Mouse (Mus musculus) MEL (cell line): ENCODE measurements around the gene Tmem214. TPM values are rescaled to one million over a fixed set of nuclear protein-coding genes. Genes with fewer than 3 reads are reported as not detected.

ENCODE experiments used
- DNase-seq: peaks from one replicate; pipeline ENCODE4 v3.0.0; 2011; ENCODE audit warnings: low read depth, low spot score
- H3K27ac ChIP-seq: 2 replicates; pipeline ENCODE4 v1.5.1; 2012; ENCODE audit warnings: low read depth, mild to moderate bottlenecking, control low read depth, low read length, moderate library complexity; ENCODE audit not compliant: control insufficient read depth
- H3K27me3 ChIP-seq, 2 experiments: fragments of 150-350 bp in 1 of 2; sonication (generic) in 1 of 2; 2 replicates each; pipeline ENCODE4 v1.6.1; 2012; ENCODE audit warnings: low read length in 2 of 2, mild to moderate bottlenecking in 2 of 2, improper control_type of control experiment in 1 of 2, moderate library complexity in 1 of 2; ENCODE audit not compliant: insufficient read depth in 2 of 2, control insufficient read depth in 1 of 2
- H3K36me3 ChIP-seq, 2 experiments: 2 replicates each; pipeline ENCODE4 v1.6.1; 2012 to 2014; ENCODE audit warnings: low read length in 2 of 2, improper control_type of control experiment in 1 of 2, inconsistent platforms in 1 of 2, mild to moderate bottlenecking in 1 of 2; ENCODE audit not compliant: insufficient read depth in 2 of 2, control insufficient read depth in 1 of 2
- H3K4me1 ChIP-seq, 2 experiments: fragments of 150-350 bp in 1 of 2; sonication (generic) in 1 of 2; 2 replicates each; pipeline ENCODE4 v1.6.1; 2012; ENCODE audit warnings: low read length in 2 of 2, improper control_type of control experiment in 1 of 2, mild to moderate bottlenecking in 1 of 2; ENCODE audit not compliant: insufficient read depth in 2 of 2, control insufficient read depth in 1 of 2
- H3K4me3 ChIP-seq, 2 experiments: fragments of 150-350 bp in 1 of 2; sonication (generic) in 1 of 2; 2 replicates each; pipeline ENCODE4 v1.5.1; 2012; ENCODE audit warnings: low read depth in 2 of 2, low read length in 2 of 2, mild to moderate bottlenecking in 2 of 2, moderate library complexity in 2 of 2, control low read depth in 1 of 2, improper control_type of control experiment in 1 of 2; ENCODE audit not compliant: control insufficient read depth in 1 of 2, insufficient read depth in 1 of 2
- H3K79me2 ChIP-seq: 2 replicates; pipeline ENCODE4 v1.6.1; 2012; ENCODE audit warnings: mild to moderate bottlenecking, low read length, moderate library complexity; ENCODE audit not compliant: control insufficient read depth, poor library complexity, insufficient read depth
- H3K9ac ChIP-seq: 2 replicates; pipeline ENCODE4 v1.6.1; 2012; ENCODE audit warnings: low read depth, mild to moderate bottlenecking, control low read depth, low read length, moderate library complexity; ENCODE audit not compliant: control insufficient read depth, poor library complexity, severe bottlenecking
- H3K9me3 ChIP-seq: fragments of 150-350 bp; sonication (generic); replicated peaks from 2 replicates; pipeline ENCODE4 v1.6.1; 2012; ENCODE audit warnings: mild to moderate bottlenecking, low read length, improper control_type of control experiment, moderate library complexity; ENCODE audit not compliant: insufficient read depth
- CHD1 ChIP-seq: IDR thresholded peaks from 2 replicates; pipeline ENCODE4 v1.6.1; 2012; ENCODE audit warnings: low read depth, mild to moderate bottlenecking, inconsistent platforms, low read length, improper control_type of control experiment
- CTCF ChIP-seq, 3 experiments: IDR thresholded peaks in 2 of 3; conservative IDR thresholded peaks in 1 of 3; 2 replicates each; pipeline ENCODE4 v1.5.1; 2011 to 2012; ENCODE audit warnings: low read length in 3 of 3, low read depth in 2 of 3, mild to moderate bottlenecking in 2 of 3, improper control_type of control experiment in 1 of 3, inconsistent platforms in 1 of 3, mixed read lengths in 1 of 3, moderate library complexity in 1 of 3; ENCODE audit not compliant: control insufficient read depth in 1 of 3, insufficient read depth in 1 of 3, poor library complexity in 1 of 3, severe bottlenecking in 1 of 3
- ETS1 ChIP-seq: IDR thresholded peaks from 2 replicates; pipeline ENCODE4 v1.6.1; 2012; ENCODE audit warnings: low read depth, mild to moderate bottlenecking, inconsistent platforms, low read length, improper control_type of control experiment, moderate library complexity
- GABPA ChIP-seq: IDR thresholded peaks from 2 replicates; pipeline ENCODE4 v1.6.1; 2012; ENCODE audit warnings: low read depth, mild to moderate bottlenecking, inconsistent platforms, low read length, improper control_type of control experiment, moderate library complexity
- GATA1 ChIP-seq: IDR thresholded peaks from 2 replicates; pipeline ENCODE4 v1.6.1; 2011; ENCODE audit warnings: low read depth, low read length, improper control_type of control experiment
- JUND ChIP-seq: IDR thresholded peaks from 2 replicates; pipeline ENCODE4 v1.6.1; 2011; ENCODE audit warnings: low read depth, mild to moderate bottlenecking, improper control_type of control experiment, low read length
- MAFK ChIP-seq: IDR thresholded peaks from 2 replicates; pipeline ENCODE4 v1.6.1; 2011; ENCODE audit warnings: low read depth, mild to moderate bottlenecking, low read length, improper control_type of control experiment, borderline replicate concordance
- MAX ChIP-seq: IDR thresholded peaks from 2 replicates; pipeline ENCODE4 v1.6.1; 2011; ENCODE audit warnings: low read length, improper control_type of control experiment
- MYC ChIP-seq: IDR thresholded peaks from 2 replicates; pipeline ENCODE4 v1.6.1; 2011; ENCODE audit warnings: low read depth, mild to moderate bottlenecking, low read length, improper control_type of control experiment, moderate library complexity
- NELFE ChIP-seq: IDR thresholded peaks from 2 replicates; pipeline ENCODE4 v1.6.1; 2011; ENCODE audit warnings: low read depth, low read length, improper control_type of control experiment
- POLR2A ChIP-seq, 2 experiments: IDR thresholded peaks; 2 replicates each; pipeline ENCODE4 v1.6.1; 2011 to 2012; ENCODE audit warnings: low read length in 2 of 2, mild to moderate bottlenecking in 2 of 2, control low read depth in 1 of 2, improper control_type of control experiment in 1 of 2, low read depth in 1 of 2, moderate library complexity in 1 of 2; ENCODE audit not compliant: control insufficient read depth in 1 of 2, insufficient read depth in 1 of 2, poor library complexity in 1 of 2
- POLR2AphosphoS2 ChIP-seq: IDR thresholded peaks from 2 replicates; pipeline ENCODE4 v1.6.1; 2011; ENCODE audit warnings: low read length, improper control_type of control experiment
- RAD21 ChIP-seq: IDR thresholded peaks from 2 replicates; pipeline ENCODE4 v1.6.1; 2011; ENCODE audit warnings: mild to moderate bottlenecking, low read depth, low read length, improper control_type of control experiment
- SIN3A ChIP-seq: IDR thresholded peaks from 2 replicates; pipeline ENCODE4 v1.6.1; 2012; ENCODE audit warnings: low read length, improper control_type of control experiment, inconsistent platforms
- SMC3 ChIP-seq: IDR thresholded peaks from 2 replicates; pipeline ENCODE4 v1.6.1; 2011; ENCODE audit warnings: low read depth, low read length, improper control_type of control experiment
- TBP ChIP-seq: IDR thresholded peaks from 2 replicates; pipeline ENCODE4 v1.8.0; 2011; ENCODE audit warnings: low read depth, low read length, improper control_type of control experiment
- TCF12 ChIP-seq: IDR thresholded peaks from 2 replicates; pipeline ENCODE4 v1.6.1; 2014; ENCODE audit warnings: low read depth, mild to moderate bottlenecking, inconsistent platforms, low read length, improper control_type of control experiment, moderate library complexity
- USF2 ChIP-seq, 2 experiments: IDR thresholded peaks; 2 replicates each; pipeline ENCODE4 v1.6.1; 2011 to 2012; ENCODE audit warnings: improper control_type of control experiment in 2 of 2, low read length in 2 of 2, borderline replicate concordance in 1 of 2, inconsistent platforms in 1 of 2, low read depth in 1 of 2, mild to moderate bottlenecking in 1 of 2; ENCODE audit not compliant: insufficient read depth in 1 of 2
- ZC3H11A ChIP-seq: IDR thresholded peaks from 2 replicates; pipeline ENCODE4 v1.6.1; 2012; ENCODE audit warnings: low read depth, mild to moderate bottlenecking, inconsistent platforms, low read length, improper control_type of control experiment
- ZMIZ1 ChIP-seq: IDR thresholded peaks from 2 replicates; pipeline ENCODE4 v1.6.1; 2012; ENCODE audit warnings: low read depth, mild to moderate bottlenecking, inconsistent platforms, low read length, improper control_type of control experiment, moderate library complexity
- ZNF384 ChIP-seq: IDR thresholded peaks from 2 replicates; pipeline ENCODE4 v1.6.1; 2012; ENCODE audit warnings: low read depth, mild to moderate bottlenecking, inconsistent platforms, low read length, improper control_type of control experiment
- polyA plus RNA-seq, 2 experiments: library from polyadenylated mRNA; stranded (reverse) in 1 of 2; unstranded in 1 of 2; fragments of >175 nt in 1 of 2; fragments of >200 nt in 1 of 2; gene quantifications; 2 replicates each; pipeline versions ENCODE4 v1.2.1 to v1.2.4; 2012; ENCODE audit warnings: low replicate concordance in 2 of 2, low read depth in 1 of 2; ENCODE audit not compliant: insufficient read length in 2 of 2, insufficient read depth in 1 of 2, missing spikeins in 1 of 2
- total RNA-seq: library from RNA; depleted of rRNA; stranded (reverse); fragments of 300-350 nt; gene quantifications from 2 replicates; pipeline ENCODE4 v1.2.3, GENCODE M21; 2012

Gene Tmem214
- total and polyA plus RNA-seq, 3 experiments = 50.5 to 170 (median 101) TPM

DNA sequence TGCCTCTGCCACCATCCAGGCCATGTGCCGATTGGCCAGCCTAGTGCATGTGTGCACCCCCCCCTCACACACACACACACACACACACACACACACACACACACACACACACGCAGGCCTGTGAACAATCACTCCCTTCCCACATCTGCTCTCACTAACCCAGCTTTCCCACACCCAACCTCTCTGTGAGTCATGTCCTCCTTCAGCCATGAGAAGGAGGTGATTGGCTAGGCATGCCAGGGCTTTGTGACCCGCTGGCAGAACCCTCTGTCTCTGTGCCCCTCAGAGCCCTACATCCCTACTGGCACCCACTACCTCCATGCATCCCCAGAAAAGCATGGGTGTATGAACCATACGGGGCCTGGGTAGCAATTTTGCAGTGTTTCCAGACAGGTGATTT is 14.3 kb upstream of the Tmem214 start:
- TF ChIP-seq GABPA = no peak
- TF ChIP-seq JUND = no peak
- no peak for TF ChIP-seq ZMIZ1
- no peak for TF ChIP-seq ZC3H11A
- no peak for TF ChIP-seq SMC3
- TF ChIP-seq ETS1 = no peak
- TF ChIP-seq RAD21 = no peak
- TF ChIP-seq GATA1 = no peak
- TF ChIP-seq MAFK = no peak
- no peak for TF ChIP-seq POLR2AphosphoS2
- TF ChIP-seq MAX = no peak
- TF ChIP-seq POLR2A (IDR thresholded peaks at IDR 0.05; ENCODE audit: control insufficient read depth in 1 of 2, insufficient read depth in 1 of 2, low read depth in 1 of 2, low read length in 2 of 2, poor library complexity in 1 of 2) = no peak
- TF ChIP-seq MYC = no peak
- no peak for TF ChIP-seq USF2 (IDR thresholded peaks at IDR 0.05; ENCODE audit: borderline replicate concordance in 1 of 2, insufficient read depth in 1 of 2, low read depth in 1 of 2, low read length in 2 of 2)
- no peak for TF ChIP-seq TCF12
- no peak for TF ChIP-seq CHD1
- no peaks in the 10 kb centered on the region for H3K36me3 ChIP-seq
- no peak for DNase-seq
- H3K79me2 ChIP-seq = no peaks in the 10 kb centered on the region
- H3K27ac ChIP-seq = no peak overlapping the region
- H3K9me3 ChIP-seq = no peaks in the 10 kb centered on the region
- H3K9ac ChIP-seq = no peak overlapping the region
- no peaks in the 10 kb centered on the region for H3K4me1 ChIP-seq
- peaks cover 13% of the 10 kb centered on the region in 2 experiments for H3K27me3 ChIP-seq
- no peak overlapping the region for H3K4me3 ChIP-seq

DNA sequence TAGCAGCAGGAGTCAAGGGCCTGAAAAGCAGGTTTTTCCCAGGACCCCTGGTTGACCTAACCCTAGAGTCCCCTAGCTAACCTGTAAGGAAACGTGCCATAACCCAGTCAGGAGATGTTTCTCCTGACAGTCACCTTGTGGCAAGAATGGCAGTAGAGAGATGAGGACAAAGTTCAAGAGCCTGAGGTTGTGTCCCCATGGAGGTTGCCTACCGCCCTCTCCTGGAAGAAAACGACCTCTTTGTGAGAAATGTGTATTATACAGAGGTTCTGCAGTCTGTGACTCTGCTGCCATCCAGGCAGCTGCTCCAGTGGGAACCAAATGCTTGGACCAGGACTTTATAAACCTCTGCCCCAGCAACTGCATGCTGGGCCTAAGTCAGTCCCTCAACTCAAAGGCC is 12.1 kb upstream of the Tmem214 start:
- DNase-seq = no peak
- Histone ChIP-seq H3K9ac (no peak overlapping the region), H3K4me3 (no peak overlapping the region), H3K36me3 (no peaks in the 10 kb centered on the region), H3K27me3 (peaks cover 15 to 20% of the 10 kb centered on the region in 2 experiments), H3K4me1 (no peaks in the 10 kb centered on the region), H3K9me3 (no peaks in the 10 kb centered on the region), H3K27ac (no peak overlapping the region), H3K79me2 (no peaks in the 10 kb centered on the region)
- TF ChIP-seq MAX (no peak), TBP (no peak), ZNF384 (no peak), SMC3 (peak; percentile 40), NELFE (no peak), CTCF (IDR thresholded peaks at IDR 0.05 in 2 of 3, conservative IDR thresholded peaks at IDR 0.05 in 1 of 3; ENCODE audit: control insufficient read depth in 1 of 3, insufficient read depth in 1 of 3, low read depth in 2 of 3, low read length in 3 of 3, poor library complexity in 1 of 3, severe bottlenecking in 1 of 3) (peak in 2 of 3 experiments; percentile 12 to 43; a peak in 2 of 6 replicates), SIN3A (no peak), POLR2AphosphoS2 (no peak), RAD21 (peak; percentile 43), GATA1 (no peak), ZC3H11A (peak; percentile 18; the same call in 1 of the 2 replicates)
